ENCODE assay signal across 7 mouse cellular contexts in the genomic region with DNA sequence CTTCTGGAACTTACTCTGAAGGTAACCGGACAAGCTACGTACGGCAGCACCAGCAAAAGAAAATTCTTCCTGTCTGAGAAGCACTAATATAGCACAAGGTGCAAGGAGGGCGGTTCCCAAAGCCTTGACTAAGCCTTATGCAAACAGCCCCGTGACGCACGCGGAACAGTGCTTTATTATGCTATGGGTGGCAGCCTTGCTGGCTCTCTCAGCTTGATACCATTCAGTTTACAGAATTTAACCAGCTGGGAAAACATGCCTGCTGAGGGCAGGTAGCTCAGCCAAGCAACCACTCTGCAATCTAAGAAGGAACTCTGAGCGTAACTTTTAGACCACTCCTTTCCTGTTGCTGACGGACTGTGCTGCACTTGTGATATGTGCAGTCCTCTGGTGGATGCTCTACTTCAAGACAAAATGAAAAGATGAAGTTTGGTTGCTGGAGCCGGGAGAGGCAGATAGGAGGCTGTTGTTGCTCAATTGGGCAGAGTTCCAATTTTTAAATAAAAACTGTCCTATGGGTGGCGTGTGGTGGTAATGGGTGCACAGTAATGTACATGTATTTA. TPM values are rescaled to one million over a fixed set of nuclear protein-coding genes. Genes with fewer than 3 reads are reported as not detected.
DNase-seq lines count a peak whose midpoint lies in the region; ATAC-seq and TF ChIP-seq lines count a peak whose summit lies in the region.

No protein-coding gene starts in this region.

- no peaks in the 10 kb centered on the region for H3K27me3 ChIP-seq in heart, embryonic 13.5 days (replicated peaks)
- H3K27me3 ChIP-seq in stomach, postnatal 0 days (ENCODE audit: control insufficient read depth, insufficient read depth, low read length), result no peaks in the 10 kb centered on the region

- 0 out of 2 replicates have a peak, but pooled peaks cover 2% of the 10 kb centered on the region for H3K36me3 ChIP-seq in heart, embryonic 13.5 days
- no peaks in the 10 kb centered on the region for H3K36me3 ChIP-seq in stomach, postnatal 0 days (ENCODE audit: control insufficient read depth, insufficient read depth, low read length)

- peak; percentile 56; the same call in 1 of the 2 replicates for ATAC-seq in heart, embryonic 13.5 days (ENCODE audit: extremely low read depth, insufficient number of reproducible peaks, low FRiP score, low TSS enrichment)
- ATAC-seq in megakaryocyte progenitor cell, adult 5-6 weeks (replicated peaks; ENCODE audit: poor library complexity), result peak; percentile 59
- peak; percentile 98 for ATAC-seq in stomach, postnatal 0 days (ENCODE audit: low FRiP score, low TSS enrichment)

- peak overlapping the region; percentile 78 for H3K27ac ChIP-seq in heart, embryonic 13.5 days (replicated peaks)
- H3K27ac ChIP-seq in stomach, postnatal 0 days (replicated peaks), result peak overlapping the region; percentile 74

- H3K9me3 ChIP-seq in heart, embryonic 13.5 days, result no peaks in the 10 kb centered on the region
- no peaks in the 10 kb centered on the region for H3K9me3 ChIP-seq in stomach, postnatal 0 days (ENCODE audit: control insufficient read depth, low read length)

- H3K4me2 ChIP-seq in heart, embryonic 13.5 days, result peak overlapping the region; percentile 70
- peak overlapping the region; percentile 32 for H3K4me2 ChIP-seq in stomach, postnatal 0 days (replicated peaks; ENCODE audit: low read depth)

- H3K4me1 ChIP-seq in heart, embryonic 13.5 days, result peaks cover 71% of the 10 kb centered on the region
- no peaks in the 10 kb centered on the region; the same call in 1 of the 2 replicates for H3K4me1 ChIP-seq in stomach, postnatal 0 days (replicated peaks; ENCODE audit: control insufficient read depth, insufficient read depth)

- peak overlapping the region; percentile 71 for H3K9ac ChIP-seq in heart, embryonic 13.5 days
- H3K9ac ChIP-seq in stomach, postnatal 0 days (ENCODE audit: low read length), result no peak overlapping the region

- DNase-seq in CD4-positive helper T cell, adult 2 months (ENCODE audit: low read depth, low spot score), result peak; percentile 86
- peak; percentile 83 for DNase-seq in ES-CJ7 (ENCODE audit: low read depth, low spot score)
- peak; percentile 12 for DNase-seq in embryo, embryonic 9.5 days (ENCODE audit: extremely low spot score)
- peak; percentile 94 for DNase-seq in large intestine, adult 2 months (ENCODE audit: low read depth, low spot score)
- peak; percentile 95 for DNase-seq in stomach, postnatal 0 days (ENCODE audit: low spot score)

- 15% methylated on average over 12 of the region's 12 CpGs for WGBS in heart, embryonic 13.5 days
- WGBS in large intestine, adult 2 months, result 12% methylated on average over 12 of the region's 12 CpGs
- 28% methylated on average over 12 of the region's 12 CpGs for WGBS in stomach, postnatal 0 days

- TF ChIP-seq CTCF in stomach, postnatal 0 days (IDR thresholded peaks at IDR 0.05; ENCODE audit: low read depth), result peak; percentile 13

- H3K4me3 ChIP-seq in heart, embryonic 13.5 days, result peak overlapping the region; percentile 52
- peak overlapping the region; percentile 26; the same call in 1 of the 2 replicates for H3K4me3 ChIP-seq in stomach, postnatal 0 days (ENCODE audit: low read depth, low read length)

- no peak for TF ChIP-seq EP300 in stomach, postnatal 0 days (optimal IDR thresholded peaks at IDR 0.05)

RNA-seq across cellular contexts. Expression of gene Nt5c3, which starts 21.8 kb away (rescaled TPM):
- 65.9 and 68.6 TPM in 2 replicates for polyA plus RNA-seq in heart, embryonic 13.5 days (2015; fragmentation: Nextera tagmentation; extraction: Ambion mirVana)
- polyA plus RNA-seq in large intestine, adult 2 months (2012; rRNA removed), result 10.5 and 13.4 TPM in 2 replicates
- total RNA-seq in megakaryocyte progenitor cell, adult 5-6 weeks (2015), result 87.8 and 89.5 TPM in 2 replicates
- total RNA-seq in megakaryocyte progenitor cell, adult 5-6 weeks (2017), result 51.0 and 57.2 TPM in 2 replicates
- polyA plus RNA-seq in stomach, postnatal 0 days (2015; fragmentation: Nextera tagmentation; extraction: Ambion mirVana), result 123 and 124 TPM in 2 replicates

RNA-seq across cellular contexts. Expression of gene Vmn1r4, which starts 21.9 kb away (rescaled TPM):
- polyA plus RNA-seq in heart, embryonic 13.5 days (2015; fragmentation: Nextera tagmentation; extraction: Ambion mirVana), result 0.06 and 0.09 TPM in 2 replicates
- polyA plus RNA-seq in large intestine, adult 2 months (2012; rRNA removed), result 0.07 TPM in 1 of 2 replicates, not detected in the other
- 0.29 and 0.37 TPM in 2 replicates for total RNA-seq in megakaryocyte progenitor cell, adult 5-6 weeks (2015)
- total RNA-seq in megakaryocyte progenitor cell, adult 5-6 weeks (2017), result 0.54 and 0.58 TPM in 2 replicates
- polyA plus RNA-seq in stomach, postnatal 0 days (2015; fragmentation: Nextera tagmentation; extraction: Ambion mirVana), result 0.12 and 0.29 TPM in 2 replicates

Comparison
In these comparisons a context has a peak if more than half of its experiments do, and no peak if none do; other contexts are left out.
1. Peak in every context shown above with its lines: DNase-seq, ATAC-seq, H3K4me3 ChIP-seq and H3K27ac ChIP-seq.
2. DNase-seq: peak in every context shown above with its lines; median percentile 95 in stomach, postnatal 0 days; 94 in large intestine, adult 2 months; 86 in CD4-positive helper T cell, adult 2 months; 83 in ES-CJ7; 12 in embryo, embryonic 9.5 days.